Mouse (Mus musculus): ENCODE results near the gene Ubqln1. TPM values are rescaled to one million over a fixed set of nuclear protein-coding genes. Genes with fewer than 3 reads are reported as not detected.
A peak's percentile ranks its signal among the peaks of the same experiment; 100 is the strongest.

Ubqln1 gene
- total and polyA plus RNA-seq, 3 experiments = 78.1 to 105 (median 84.0) TPM

GRCm38 (mm10) chr13:58128396-58128767 lies 87.1 kb downstream of the Ubqln1 start, which contains the start of gene Hnrnpa0:
TSS of gene Hnrnpa0 (minus strand) at chr13:58128556.
- no peaks in the 10 kb centered on the region for H3K27me3 ChIP-seq (ENCODE audit: insufficient read depth, low read length)
- H3K4me1 ChIP-seq (ENCODE audit: insufficient read depth, low read depth, low read length) = peaks cover 36% of the 10 kb centered on the region
- TF ChIP-seq TAL1 (conservative IDR thresholded peaks at IDR 0.05; ENCODE audit: low read depth, low read length) = no peak
- no peak for TF ChIP-seq GATA1 (IDR thresholded peaks at IDR 0.05; ENCODE audit: borderline replicate concordance, low read length)
- H3K36me3 ChIP-seq (replicated peaks) = peaks cover 26% of the 10 kb centered on the region
- no peaks in the 10 kb centered on the region for H3K9me3 ChIP-seq (replicated peaks)
- ATAC-seq (ENCODE audit: extremely low read depth, insufficient number of reproducible peaks, low FRiP score, poor library complexity, severe bottlenecking) (peak; percentile 54), DNase-seq (ENCODE audit: low spot score) (peak; percentile 90)
- H3K4me3 ChIP-seq (ENCODE audit: low read depth, low read length) = peak within 1 kb of the TSS; percentile 98

- peak; percentile 28 for DNase-seq (ENCODE audit: low spot score)
- Histone ChIP-seq H3K4me3 (ENCODE audit: low read depth, low read length) (peak overlapping the region; percentile 98), H3K27me3 (ENCODE audit: insufficient read depth, low read length) (no peaks in the 10 kb centered on the region), H3K4me1 (ENCODE audit: insufficient read depth, low read depth, low read length) (peaks cover 36% of the 10 kb centered on the region), H3K9me3 (replicated peaks) (no peaks in the 10 kb centered on the region), H3K36me3 (replicated peaks) (peaks cover 26% of the 10 kb centered on the region)
- ATAC-seq (ENCODE audit: extremely low read depth, insufficient number of reproducible peaks, low FRiP score, poor library complexity, severe bottlenecking) = no peak
- TF ChIP-seq TAL1 (conservative IDR thresholded peaks at IDR 0.05; ENCODE audit: low read depth, low read length) = no peak
Observed at GRCm38 (mm10) chr13:58127766-58128361, 87.6 kb downstream of the Ubqln1 start.

DNA sequence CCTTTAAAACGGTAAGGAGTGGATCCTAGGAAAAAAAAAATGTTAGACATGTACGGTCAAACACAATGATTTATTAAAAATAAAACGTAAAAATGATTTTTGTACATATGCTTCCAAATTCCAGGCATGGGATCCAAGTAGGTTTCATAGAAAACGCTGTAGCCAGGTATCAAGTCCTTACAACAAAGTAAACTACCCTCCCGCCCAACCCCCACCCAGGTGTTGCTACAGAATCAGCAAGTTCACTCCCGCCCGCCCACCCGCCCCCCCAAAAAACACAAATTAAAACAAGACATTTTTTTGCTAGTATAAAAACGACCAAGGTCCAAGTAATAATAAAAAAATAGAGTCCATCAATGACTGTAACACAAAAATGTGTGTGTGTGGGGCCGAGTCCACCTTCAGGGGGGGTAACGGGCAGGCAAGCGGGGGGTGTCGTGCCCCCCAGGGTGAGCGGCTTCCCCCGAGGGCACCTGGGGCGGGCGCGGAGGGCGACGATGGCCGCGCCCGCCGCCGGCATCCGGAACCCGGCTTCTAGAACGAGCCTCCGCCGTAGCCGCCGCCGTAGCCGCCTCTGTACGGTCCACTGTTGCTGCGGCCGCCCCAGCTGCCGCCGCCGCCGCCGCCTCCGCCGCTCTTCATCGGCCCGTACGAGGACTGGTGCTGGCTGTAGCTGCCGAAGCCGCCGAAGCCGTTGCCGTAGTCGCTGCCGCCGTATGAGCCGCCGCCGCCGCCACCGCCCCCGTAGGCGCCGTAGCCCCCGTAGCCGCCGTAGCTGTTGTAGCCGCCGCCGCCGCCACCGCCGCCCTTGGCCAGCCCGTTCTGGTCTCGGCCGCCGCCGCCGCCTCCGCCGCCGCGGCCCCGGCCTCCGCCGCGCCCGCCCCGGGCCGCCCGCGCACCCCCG lies 88.3 kb downstream of the Ubqln1 start:
- Histone ChIP-seq H3K4me1 (ENCODE audit: insufficient read depth, low read depth, low read length) (peaks cover 36% of the 10 kb centered on the region), H3K27me3 (ENCODE audit: insufficient read depth, low read length) (no peaks in the 10 kb centered on the region), H3K4me3 (ENCODE audit: low read depth, low read length) (peak overlapping the region; percentile 98), H3K9me3 (replicated peaks) (no peaks in the 10 kb centered on the region), H3K36me3 (replicated peaks) (peaks cover 26% of the 10 kb centered on the region)
- no peak for ATAC-seq (ENCODE audit: extremely low read depth, insufficient number of reproducible peaks, low FRiP score, poor library complexity, severe bottlenecking)
- TF ChIP-seq GATA2 (IDR thresholded peaks at IDR 0.05; ENCODE audit: borderline replicate concordance, low read depth, low read length) = no peak
- no peak for TF ChIP-seq POLR2AphosphoS5 (IDR thresholded peaks at IDR 0.05; ENCODE audit: insufficient replicate concordance, low read depth, low read length)
- TF ChIP-seq CTCF (IDR thresholded peaks at IDR 0.05; ENCODE audit: low read depth, low read length) = no peak
- TF ChIP-seq TAL1 (conservative IDR thresholded peaks at IDR 0.05; ENCODE audit: low read depth, low read length) = no peak
- TF ChIP-seq GATA1 (IDR thresholded peaks at IDR 0.05; ENCODE audit: borderline replicate concordance, low read length) = no peak
- DNase-seq (ENCODE audit: low spot score) = no peak

Other genes with a start within 250 kb of the Ubqln1 start
- not detected in 2 replicates for gene Klhl3, start 102.1 kb downstream of the Ubqln1 start, total RNA-seq (2014; fragmentation: Nextera tagmentation)
- 0.05 and 0.06 TPM in 2 replicates for gene Klhl3, start 102.1 kb downstream of the Ubqln1 start, total RNA-seq (2017)
- gene Klhl3, start 102.1 kb downstream of the Ubqln1 start, polyA plus RNA-seq (2012) = not detected in 2 replicates
- 63.4 and 64.9 TPM in 2 replicates for gene Hnrnpa0, start 87.1 kb downstream of the Ubqln1 start, total RNA-seq (2014; fragmentation: Nextera tagmentation)
- gene Hnrnpa0, start 87.1 kb downstream of the Ubqln1 start, total RNA-seq (2017) = 73.3 and 78.5 TPM in 2 replicates
- 550 and 843 TPM in 2 replicates for gene Hnrnpa0, start 87.1 kb downstream of the Ubqln1 start, polyA plus RNA-seq (2012)
- gene Idnk, start 58.0 kb downstream of the Ubqln1 start, total RNA-seq (2014; fragmentation: Nextera tagmentation) = 63.2 and 66.5 TPM in 2 replicates
- gene Idnk, start 58.0 kb downstream of the Ubqln1 start, total RNA-seq (2017) = 46.4 and 46.7 TPM in 2 replicates
- gene Idnk, start 58.0 kb downstream of the Ubqln1 start, polyA plus RNA-seq (2012) = 14.8 and 16.2 TPM in 2 replicates
- gene Gkap1, start 60.0 kb upstream of the Ubqln1 start, total RNA-seq (2014; fragmentation: Nextera tagmentation) = 0.83 and 0.98 TPM in 2 replicates
- gene Gkap1, start 60.0 kb upstream of the Ubqln1 start, total RNA-seq (2017) = 20.6 and 29.0 TPM in 2 replicates
- gene Gkap1, start 60.0 kb upstream of the Ubqln1 start, polyA plus RNA-seq (2012) = 3.1 and 4.1 TPM in 2 replicates
- gene Kif27, start 143.5 kb upstream of the Ubqln1 start, total RNA-seq (2014; fragmentation: Nextera tagmentation) = not detected in 2 replicates
- 0.05 and 0.06 TPM in 2 replicates for gene Kif27, start 143.5 kb upstream of the Ubqln1 start, total RNA-seq (2017)
- gene Kif27, start 143.5 kb upstream of the Ubqln1 start, polyA plus RNA-seq (2012) = not detected in 2 replicates
- 17.1 and 21.5 TPM in 2 replicates for gene 2210016F16Rik, start 169.6 kb upstream of the Ubqln1 start, total RNA-seq (2014; fragmentation: Nextera tagmentation)
- 19.3 and 22.8 TPM in 2 replicates for gene 2210016F16Rik, start 169.6 kb upstream of the Ubqln1 start, total RNA-seq (2017)
- 12.7 and 18.1 TPM in 2 replicates for gene 2210016F16Rik, start 169.6 kb upstream of the Ubqln1 start, polyA plus RNA-seq (2012)
- 161 and 170 TPM in 2 replicates for gene Rmi1, start 186.6 kb upstream of the Ubqln1 start, total RNA-seq (2014; fragmentation: Nextera tagmentation)
- 74.5 and 95.0 TPM in 2 replicates for gene Rmi1, start 186.6 kb upstream of the Ubqln1 start, total RNA-seq (2017)
- 29.8 and 31.4 TPM in 2 replicates for gene Rmi1, start 186.6 kb upstream of the Ubqln1 start, polyA plus RNA-seq (2012)
- 1,619 and 1,730 TPM in 2 replicates for gene Hnrnpk, start 187.7 kb upstream of the Ubqln1 start, total RNA-seq (2014; fragmentation: Nextera tagmentation)
- 2,025 and 2,332 TPM in 2 replicates for gene Hnrnpk, start 187.7 kb upstream of the Ubqln1 start, total RNA-seq (2017)
- 837 and 1,008 TPM in 2 replicates for gene Hnrnpk, start 187.7 kb upstream of the Ubqln1 start, polyA plus RNA-seq (2012)

Data from G1E (cell line).